ENCODE assay signal across 9 mouse cellular contexts in genomic region chr10:88304302-88304701, GRCm38 (mm10).
DNase-seq lines count a peak whose midpoint lies in the region; ATAC-seq and TF ChIP-seq lines count a peak whose summit lies in the region.
"Had no signal": no experiment of that assay in that cellular context is flagged by ENCODE, and none has a peak within 500 bp of the region (broad histone marks: within the 10 kb centered on the region; RNA-seq: fewer than 3 reads in every experiment).

No protein-coding gene starts in this region.

- H3K4me1 ChIP-seq in G1E (ENCODE audit: insufficient read depth, low read depth, low read length), result no peaks in the 10 kb centered on the region
- H3K4me1 ChIP-seq in lung, postnatal 0 days (ENCODE audit: insufficient read depth, low read depth, low read length), result no peaks in the 10 kb centered on the region

- ATAC-seq in G1E (ENCODE audit: extremely low read depth, insufficient number of reproducible peaks, low FRiP score, poor library complexity, severe bottlenecking), result no peak
- peak; percentile 57 to 87 for ATAC-seq in hematopoietic stem cell, adult 5-6 weeks (replicated peaks in 1 of 2; ENCODE audit: insufficient read depth in 1 of 2, low FRiP score in 2 of 2, low TSS enrichment in 1 of 2, low read depth in 1 of 2, poor library complexity in 2 of 2, severe bottlenecking in 2 of 2)
- peak; percentile 79 for ATAC-seq in lung, postnatal 0 days

- H3K27me3 ChIP-seq in G1E (ENCODE audit: insufficient read depth, low read length), result no peaks in the 10 kb centered on the region
- no peaks in the 10 kb centered on the region for H3K27me3 ChIP-seq in lung, postnatal 0 days (replicated peaks; ENCODE audit: insufficient read depth, low read length)

- no peak overlapping the region for H3K4me2 ChIP-seq in lung, postnatal 0 days (replicated peaks; ENCODE audit: low read depth, low read length)

- H3K4me3 ChIP-seq in G1E (ENCODE audit: low read depth, low read length), result no peak overlapping the region
- no peak overlapping the region for H3K4me3 ChIP-seq in layer of hippocampus, adult 2 months
- no peak overlapping the region for H3K4me3 ChIP-seq in lung, postnatal 0 days (ENCODE audit: low read depth, low read length)

- no peaks in the 10 kb centered on the region for H3K36me3 ChIP-seq in G1E (replicated peaks)
- no peaks in the 10 kb centered on the region for H3K36me3 ChIP-seq in lung, postnatal 0 days (ENCODE audit: insufficient read depth, low read length)

- H3K9ac ChIP-seq in lung, postnatal 0 days (replicated peaks; ENCODE audit: low read depth), result no peak overlapping the region

- WGBS in lung, postnatal 0 days, result 2% methylated on average over 4 of the region's 4 CpGs

- no peak overlapping the region for H3K27ac ChIP-seq in layer of hippocampus, adult 2 months
- no peak overlapping the region for H3K27ac ChIP-seq in lung, postnatal 0 days (ENCODE audit: low read length)
- H3K27ac ChIP-seq: macrophage had no signal

- peak; percentile 5 for DNase-seq in G1E (ENCODE audit: low spot score)
- DNase-seq in brain, adult 2 months (ENCODE audit: low read depth, low spot score), result peak; percentile 81
- DNase-seq in fibroblast of lung, adult 2 months (ENCODE audit: low read depth), result peak; percentile 70
- peak; percentile 72 to 83 for DNase-seq in layer of hippocampus, adult 2 months (ENCODE audit: low spot score in 2 of 2)
- DNase-seq in lung, postnatal 0 days (ENCODE audit: low spot score), result peak; percentile 88
- peak; percentile 74 for DNase-seq in retina, postnatal 1 day
- DNase-seq in urinary bladder, postnatal 10 days (ENCODE audit: low spot score), result peak; percentile 51

- TF ChIP-seq EP300 in lung, postnatal 0 days (IDR thresholded peaks at IDR 0.05), result peak; percentile 28; the same call in 1 of the 2 replicates

- H3K9me3 ChIP-seq in G1E (replicated peaks), result no peaks in the 10 kb centered on the region
- H3K9me3 ChIP-seq in lung, postnatal 0 days (ENCODE audit: low read length), result peaks cover 5% of the 10 kb centered on the region; the same call in 1 of the 2 replicates

- TF ChIP-seq CTCF in G1E (IDR thresholded peaks at IDR 0.05; ENCODE audit: low read depth, low read length), result peak; percentile 6; the same call in 1 of the 2 replicates
- TF ChIP-seq CTCF in layer of hippocampus, adult 2 months (conservative IDR thresholded peaks at IDR 0.05), result peak; percentile 84
- TF ChIP-seq CTCF in lung, postnatal 0 days (IDR thresholded peaks at IDR 0.05), result peak; percentile 89

Comparison
In these comparisons a context has a peak if more than half of its experiments do, and no peak if none do; other contexts are left out.
1. DNase-seq: peak in every context shown above with its lines; median percentile 88 in lung, postnatal 0 days; 81 in brain, adult 2 months; 78 in layer of hippocampus, adult 2 months; 74 in retina, postnatal 1 day; 70 in fibroblast of lung, adult 2 months; 51 in urinary bladder, postnatal 10 days; 5 in G1E.
2. CTCF ChIP-seq: peak in every context shown above with its lines; median percentile 89 in lung, postnatal 0 days; 84 in layer of hippocampus, adult 2 months; 6 in G1E.